Mouse (Mus musculus) liver, embryonic 14.5 days (tissue): ENCODE data around the gene Pik3r2. TPM values are rescaled to one million over a fixed set of nuclear protein-coding genes. Genes with fewer than 3 reads are reported as not detected.

ENCODE experiments used
- ATAC-seq: fragments of 200-750 bp; cut with Nextera tagmentation; 2 replicates; pipeline ENCODE4 v1.8.0; 2017; ENCODE audit warnings: moderate number of reproducible peaks, mild to moderate bottlenecking, moderate library complexity; ENCODE audit not compliant: insufficient read depth
- DNase-seq, 3 experiments: peaks; one replicate each; pipeline ENCODE4 v3.0.0-alpha.2; 2012 to 2013; ENCODE audit warnings: low read depth in 3 of 3, low spot score in 3 of 3
- H3K27ac ChIP-seq: fragments of 300-500 bp; sonication (generic); 2 replicates; pipeline ENCODE4 v1.5.1; 2014; ENCODE audit warnings: moderate library complexity, mild to moderate bottlenecking, control low read depth, inconsistent platforms
- H3K27me3 ChIP-seq: fragments of 300-500 bp; sonication (generic); 2 replicates; pipeline ENCODE4 v1.6.1; 2014; ENCODE audit warnings: mild to moderate bottlenecking, low read length, moderate library complexity; ENCODE audit not compliant: control insufficient read depth, insufficient read depth
- H3K36me3 ChIP-seq: fragments of 300-500 bp; sonication (generic); replicated peaks from 2 replicates; pipeline ENCODE4 v1.6.1; 2014; ENCODE audit warnings: low read depth; ENCODE audit not compliant: control insufficient read depth, insufficient read depth
- H3K4me1 ChIP-seq, 2 experiments: fragments of 200-500 bp in 1 of 2; fragments of 300-500 bp in 1 of 2; sonication (generic) in 1 of 2; replicated peaks; 2 replicates each; pipeline ENCODE4 v1.6.1; 2012 to 2014; ENCODE audit warnings: antibody characterized with exemption in 1 of 2, inconsistent platforms in 1 of 2, low read length in 1 of 2; ENCODE audit not compliant: control insufficient read depth in 2 of 2, insufficient read depth in 2 of 2
- H3K4me2 ChIP-seq: fragments of 300-500 bp; sonication (generic); 2 replicates; pipeline ENCODE4 v1.6.1; 2014; ENCODE audit warnings: low read depth, mild to moderate bottlenecking, control low read depth, moderate library complexity
- H3K4me3 ChIP-seq, 2 experiments: fragments of 200-500 bp in 1 of 2; fragments of 300-500 bp in 1 of 2; sonication (generic) in 1 of 2; 2 replicates each; pipeline ENCODE4 v1.5.1; 2012 to 2014; ENCODE audit warnings: low read depth in 2 of 2, low read length in 2 of 2, mild to moderate bottlenecking in 2 of 2, control low read depth in 1 of 2, inconsistent platforms in 1 of 2, moderate library complexity in 1 of 2; ENCODE audit not compliant: insufficient read depth in 1 of 2
- H3K9ac ChIP-seq: fragments of 300-500 bp; sonication (generic); replicated peaks from 2 replicates; pipeline ENCODE4 v1.6.1; 2014; ENCODE audit warnings: mild to moderate bottlenecking, control low read depth, moderate library complexity
- H3K9me3 ChIP-seq: fragments of 300-500 bp; sonication (generic); 2 replicates; pipeline ENCODE4 v1.6.1; 2016; ENCODE audit warnings: low read length, mixed read lengths; ENCODE audit not compliant: control insufficient read depth
- CTCF ChIP-seq: IDR thresholded peaks from 2 replicates; pipeline ENCODE4 v1.5.1; 2016; ENCODE audit warnings: antibody characterized with exemption, low read depth, control low read depth
- EP300 ChIP-seq: IDR thresholded peaks from 2 replicates; pipeline ENCODE4 v1.6.1; 2016; ENCODE audit warnings: antibody characterized with exemption, low read depth
- WGBS: fragments of 180-500 bp; shearing (Covaris S2); extraction: QIAGEN DNeasy Blood & Tissue Kit; methylation state at CpG from one replicate; pipeline ENCODE4 v1.1.7; 2014; ENCODE audit not compliant: insufficient replicate concordance; 5-methylcytosine and 5-hydroxymethylcytosine counted together
- polyA plus RNA-seq, 2 experiments: library from polyadenylated mRNA; depleted of rRNA in 1 of 2; stranded (reverse) in 1 of 2; unstranded in 1 of 2; fragments of >200 nt; fragmentation: Nextera tagmentation in 1 of 2; extraction: Ambion mirVana in 1 of 2; gene quantifications; 2 replicates each; pipeline versions ENCODE4 v1.2.1 to v1.2.3; 2012 to 2014

Gene Pik3r2
- polyA plus RNA-seq, 2 experiments: 8.2 to 17.5 TPM

DNA sequence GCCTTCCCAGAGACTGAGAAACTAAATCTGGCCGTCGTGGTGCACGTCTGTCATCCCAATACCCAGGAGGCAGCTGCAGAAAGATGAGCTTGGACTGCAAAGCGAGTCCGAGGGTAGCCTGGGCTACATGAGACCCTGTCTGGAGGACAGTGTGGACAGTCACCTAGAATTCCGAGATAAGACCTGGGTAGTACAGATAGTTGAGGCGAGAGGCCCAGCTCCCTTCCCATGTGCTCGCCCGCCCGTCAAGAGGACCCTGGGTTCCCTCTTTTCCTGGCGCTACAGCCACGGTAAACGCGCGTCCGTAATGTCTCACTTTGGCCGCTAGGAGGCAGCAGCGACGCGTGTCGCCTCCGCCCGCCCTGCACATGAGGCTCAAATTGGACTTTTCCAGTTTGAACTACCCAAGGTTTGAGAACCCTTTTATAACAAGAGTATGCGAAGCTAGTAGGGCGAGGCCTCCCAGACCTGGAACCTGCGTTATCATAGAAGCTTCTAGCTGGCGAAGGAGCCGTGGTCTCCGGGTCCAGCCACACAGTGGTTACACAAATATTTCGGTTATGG is 45.0 kb upstream of the Pik3r2 start:
- Histone ChIP-seq H3K36me3 (no peaks in the 10 kb centered on the region), H3K4me2 (peak overlapping the region; percentile 20; the same call in 1 of the 2 replicates), H3K4me1 (peaks cover 6 to 14% of the 10 kb centered on the region in 2 experiments), H3K27ac (peak overlapping the region; percentile 13; the same call in 1 of the 2 replicates), H3K4me3 (no peak overlapping the region), H3K9me3 (no peaks in the 10 kb centered on the region), H3K27me3 (peaks cover 11% of the 10 kb centered on the region), H3K9ac (0 out of 2 replicates have a peak overlapping the region, but pooled peaks have one; percentile 27)
- TF ChIP-seq EP300: no peak
- TF ChIP-seq CTCF: peak; percentile 99
- ATAC-seq (peak; percentile 46), DNase-seq (no peak)
- 15% methylated on average over 30 of the region's 30 CpGs for WGBS

DNA sequence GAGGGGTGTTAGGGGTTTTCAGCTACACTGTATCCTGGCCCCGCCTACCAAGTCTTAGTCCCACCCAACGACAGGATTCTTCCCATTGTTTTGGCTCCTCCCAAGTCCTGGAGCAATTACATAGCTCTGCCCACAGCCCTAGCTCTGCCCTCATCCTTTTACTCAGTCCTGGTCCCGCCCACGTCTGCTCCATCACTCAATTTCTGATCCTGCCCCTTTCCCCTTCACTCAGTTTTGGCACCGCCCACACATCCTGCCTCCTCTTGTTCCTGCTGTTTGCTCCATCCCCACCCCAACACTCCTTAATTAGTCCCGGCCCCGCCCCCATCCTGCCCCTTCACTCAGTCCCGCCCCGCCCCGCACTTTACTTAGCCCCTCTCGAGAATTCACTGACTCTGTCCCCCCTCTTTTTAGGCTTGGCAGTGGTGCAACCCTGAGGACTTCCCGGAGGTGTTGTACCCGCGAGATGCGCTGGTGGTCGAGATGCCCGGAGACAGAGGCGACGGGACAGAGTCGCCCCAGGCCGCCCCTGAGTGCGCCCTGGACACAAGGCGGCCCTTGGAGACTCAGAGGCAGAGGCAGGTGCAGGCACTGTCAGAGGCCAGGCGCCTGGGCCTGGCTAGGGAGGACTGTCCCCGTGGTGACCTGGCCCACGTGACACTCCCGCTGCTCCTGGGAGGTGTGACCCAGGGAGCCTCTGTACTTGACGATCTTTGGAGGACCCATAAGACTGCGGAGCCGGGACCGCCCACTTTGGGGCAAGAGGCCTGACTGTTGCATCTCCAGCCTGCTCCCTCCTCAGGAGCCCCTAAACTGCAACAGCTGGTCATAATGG is 43.8 kb upstream of the Pik3r2 start:
- H3K36me3 ChIP-seq: no peaks in the 10 kb centered on the region
- DNase-seq (no peak), ATAC-seq (peak; percentile 44; the same call in 1 of the 2 replicates)
- no peak overlapping the region for H3K4me3 ChIP-seq
- H3K27me3 ChIP-seq: peaks cover 11% of the 10 kb centered on the region
- no peak overlapping the region for H3K27ac ChIP-seq
- H3K4me2 ChIP-seq: peak overlapping the region; percentile 36
- TF ChIP-seq CTCF: no peak
- TF ChIP-seq EP300: no peak
- no peak overlapping the region for H3K9ac ChIP-seq
- peaks cover 6 to 14% of the 10 kb centered on the region in 2 experiments for H3K4me1 ChIP-seq
- H3K9me3 ChIP-seq: no peaks in the 10 kb centered on the region
- WGBS: 12% methylated on average over 31 of the region's 31 CpGs

GRCm38 (mm10) chr8:70816679-70817078 is 40.2 kb upstream of the Pik3r2 start:
- no peaks in the 10 kb centered on the region for H3K36me3 ChIP-seq
- WGBS: 12% methylated on average over 26 of the region's 30 CpGs
- H3K4me3 ChIP-seq: no peak overlapping the region
- no peak overlapping the region for H3K27ac ChIP-seq
- no peak overlapping the region for H3K9ac ChIP-seq
- TF ChIP-seq EP300: no peak
- no peak for TF ChIP-seq CTCF
- H3K4me1 ChIP-seq: peaks cover 3 to 9% of the 10 kb centered on the region in 2 experiments
- no peaks in the 10 kb centered on the region for H3K9me3 ChIP-seq
- H3K4me2 ChIP-seq: peak overlapping the region; percentile 45
- peak; percentile 74 for ATAC-seq
- DNase-seq: no peak
- peaks cover 11% of the 10 kb centered on the region for H3K27me3 ChIP-seq

DNA sequence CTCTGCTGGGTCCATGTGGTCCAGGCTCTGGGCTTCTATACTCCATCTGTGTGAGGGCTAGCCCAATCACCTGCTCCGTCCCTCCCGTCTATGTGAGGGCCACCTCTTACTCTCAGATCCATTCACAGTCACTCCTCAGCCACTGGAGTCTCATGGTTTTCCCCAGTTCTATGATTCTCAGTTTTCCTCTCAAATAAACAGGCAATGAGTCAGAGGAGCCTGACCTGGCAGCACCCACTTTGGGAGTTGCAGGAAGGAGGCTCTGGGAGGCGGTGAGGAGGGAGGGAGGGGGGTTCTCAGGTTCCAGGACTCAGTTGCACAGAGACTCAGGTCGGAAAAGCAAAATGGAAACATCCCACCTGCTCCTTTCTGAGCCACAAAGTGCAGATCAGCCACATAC is 36.4 kb upstream of the Pik3r2 start:
- ATAC-seq (no peak), DNase-seq (no peak)
- H3K27ac ChIP-seq: no peak overlapping the region
- WGBS: 51% methylated on average over 4 of the region's 4 CpGs
- no peaks in the 10 kb centered on the region for H3K36me3 ChIP-seq
- peaks cover 4% of the 10 kb centered on the region; the same call in 1 of the 2 replicates for H3K27me3 ChIP-seq
- no peaks in the 10 kb centered on the region for H3K9me3 ChIP-seq
- H3K4me1 ChIP-seq: peaks cover 2 to 5% of the 10 kb centered on the region in 2 experiments; a peak in 2 of 4 replicates
- no peak overlapping the region for H3K4me2 ChIP-seq
- TF ChIP-seq CTCF (no peak), EP300 (no peak)
- no peak overlapping the region for H3K9ac ChIP-seq
- no peak overlapping the region for H3K4me3 ChIP-seq

DNA sequence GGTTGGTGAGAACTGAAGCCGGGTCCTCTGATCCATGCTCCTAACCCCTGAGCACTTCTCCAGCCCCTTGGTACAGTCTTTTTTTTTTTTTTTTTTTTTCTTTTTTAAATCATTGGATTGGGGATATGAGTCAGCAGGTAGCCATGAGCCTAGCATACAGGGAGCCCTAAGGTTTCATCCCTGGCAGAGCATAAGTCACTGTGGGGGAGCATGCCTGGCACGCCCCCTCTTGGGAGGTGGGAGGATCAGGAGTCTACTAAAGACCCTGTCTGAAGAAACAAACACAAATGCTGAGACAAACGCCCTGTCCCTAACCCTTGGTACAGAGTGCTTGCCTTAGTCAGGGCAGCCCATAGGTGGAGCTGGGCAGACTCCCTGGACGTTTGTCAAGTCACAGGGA is 35.5 kb upstream of the Pik3r2 start:
- WGBS: 36% methylated on average over 4 of the region's 4 CpGs
- no peak for TF ChIP-seq EP300
- no peak; the same call in 1 of the 2 replicates for TF ChIP-seq CTCF
- Histone ChIP-seq H3K9ac (no peak overlapping the region), H3K4me2 (no peak overlapping the region), H3K9me3 (no peaks in the 10 kb centered on the region), H3K27me3 (peaks cover under 1% of the 10 kb centered on the region; the same call in 1 of the 2 replicates), H3K27ac (no peak overlapping the region), H3K4me1 (peaks cover 6 to 9% of the 10 kb centered on the region in 2 experiments), H3K36me3 (no peaks in the 10 kb centered on the region), H3K4me3 (no peak overlapping the region)
- ATAC-seq (no peak), DNase-seq (no peak)
